Mouse (Mus musculus): ENCODE data around the gene Scin. TPM values are rescaled to one million over a fixed set of nuclear protein-coding genes. Genes with fewer than 3 reads are reported as not detected.

The Scin gene
- total RNA-seq (2023), result under 1 TPM in 1 of 2 experiments, not detected in 1; 0.18 TPM

DNA sequence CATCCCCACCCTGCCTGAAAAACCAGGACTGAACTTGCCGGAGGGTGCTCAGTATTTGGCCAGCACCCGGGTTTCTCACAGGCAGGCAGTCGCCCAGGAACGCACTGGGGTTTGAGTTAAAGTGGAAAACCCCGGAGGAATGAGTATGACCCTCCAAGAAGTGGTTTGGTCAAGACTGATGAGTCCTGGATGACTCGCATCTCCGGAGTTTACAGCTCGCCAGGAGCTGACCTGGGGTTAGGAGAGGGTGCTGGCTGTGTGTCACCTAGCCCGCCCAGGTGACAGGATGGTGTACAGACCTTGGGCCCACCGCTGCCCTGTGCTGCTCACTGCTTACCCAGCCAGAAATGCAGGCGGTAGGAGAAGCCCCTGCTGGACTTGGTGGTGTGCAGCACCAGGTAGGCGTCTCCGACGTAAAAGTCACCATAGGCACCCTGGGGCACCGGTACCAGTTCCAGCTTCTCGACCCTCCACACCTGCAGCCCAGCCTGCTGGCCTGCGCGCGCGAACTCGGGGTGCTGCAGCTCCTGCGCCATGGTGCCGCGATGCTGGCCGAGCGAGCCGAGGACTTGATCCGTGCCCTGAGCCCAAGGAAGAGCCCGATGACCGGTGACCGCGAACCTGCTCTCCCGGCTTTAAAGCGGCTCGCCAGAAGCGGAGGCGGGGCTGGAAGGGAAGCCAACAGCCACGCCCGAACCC lies at the start of gene Scin:
Scin (minus strand) TSS at position 656 of the 699 bp plus-strand sequence.

DNA sequence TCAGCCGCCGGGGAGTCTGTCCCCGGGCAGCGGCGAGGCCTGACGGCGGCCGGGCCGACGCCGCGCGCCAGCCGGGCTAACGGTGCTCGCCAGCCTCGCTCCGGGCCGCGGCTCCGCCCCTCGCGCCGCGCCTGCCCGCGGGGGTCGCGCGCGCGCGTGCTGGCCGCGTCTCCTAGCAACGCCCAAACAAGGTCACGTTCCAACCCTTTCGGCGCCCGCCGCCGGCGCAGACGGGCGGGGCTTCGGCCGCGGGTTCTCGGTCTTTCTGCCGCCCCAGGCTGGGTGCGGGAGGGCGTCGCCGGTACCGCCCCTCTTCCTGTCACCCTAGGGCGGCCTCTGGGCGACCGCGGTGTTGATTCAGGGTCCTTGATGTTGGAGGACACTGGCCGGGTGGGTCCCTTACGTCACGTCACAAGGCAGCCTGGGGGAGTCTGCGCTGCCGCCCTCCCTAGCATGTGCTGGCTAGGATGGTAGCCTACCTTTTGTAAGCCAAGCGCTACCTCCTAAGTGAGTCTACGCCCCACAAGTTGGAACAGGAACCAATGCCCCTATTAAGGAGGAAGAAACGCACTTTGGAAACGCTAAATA lies 96.1 kb downstream of the Scin start, which contains the start of gene Arl4a:
Arl4a (minus strand) TSS at position 150 of the 588 bp plus-strand sequence.

Other genes starting within 250 kb of the Scin start
- 10 to 100 TPM; 13.4 to 17.8 TPM for gene Arl4a, start 96.2 kb downstream of the Scin start, total RNA-seq (2023)
- 1 to 10 TPM; 1.2 to 2.0 TPM for gene Lsmem1, start 65.3 kb upstream of the Scin start, total RNA-seq (2023)
- gene Ifrd1, start 114.3 kb upstream of the Scin start, total RNA-seq (2023), result 100 to 1,000 TPM; 229 to 236 TPM

Data from neutrophil, adult 83 days (primary cell).